In the genomic region with DNA sequence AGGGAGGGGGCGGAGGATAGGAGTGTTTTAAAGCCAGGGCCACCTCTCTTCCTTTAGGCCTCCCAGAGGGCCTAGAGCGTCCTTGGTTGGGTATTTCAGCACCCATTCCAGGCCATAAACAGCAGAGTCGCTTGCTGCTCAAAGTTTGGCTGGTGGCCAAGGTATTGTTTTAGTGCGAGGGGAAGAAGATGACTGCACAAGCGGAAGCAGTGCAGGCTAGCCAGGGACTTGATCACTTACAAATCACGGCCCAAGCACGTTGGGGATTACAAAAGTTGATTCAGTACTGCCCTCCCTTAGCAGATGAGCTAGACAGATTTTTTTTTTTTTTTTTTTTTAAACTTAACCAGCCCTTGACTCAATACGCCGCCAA, we compare ENCODE assay signal across 8 mouse cellular contexts. TPM values are rescaled to one million over a fixed set of nuclear protein-coding genes. Genes with fewer than 3 reads are reported as not detected.
DNase-seq lines count a peak whose midpoint lies in the region; ATAC-seq lines count a peak whose summit lies in the region.

No protein-coding gene starts in this region.

- H3K9me3 ChIP-seq in kidney, embryonic 15.5 days (replicated peaks), result no peaks in the 10 kb centered on the region
- no peaks in the 10 kb centered on the region for H3K9me3 ChIP-seq in heart, embryonic 14.5 days (ENCODE audit: control insufficient read depth, low read length)
- H3K9me3 ChIP-seq in liver, embryonic 16.5 days (replicated peaks; ENCODE audit: control insufficient read depth, low read length), result no peaks in the 10 kb centered on the region

- peak overlapping the region; percentile 89 for H3K4me3 ChIP-seq in kidney, embryonic 15.5 days (replicated peaks)
- H3K4me3 ChIP-seq in heart, embryonic 14.5 days (ENCODE audit: control insufficient read depth in 1 of 2, insufficient read depth in 1 of 2, low read depth in 1 of 2, low read length in 2 of 2), result peak overlapping the region; percentile 38 to 50
- H3K4me3 ChIP-seq in liver, embryonic 16.5 days (ENCODE audit: low read depth, low read length), result peak overlapping the region; percentile 66

- H3K4me1 ChIP-seq in kidney, embryonic 15.5 days, result peaks cover 4% of the 10 kb centered on the region
- peaks cover 0 to 17% of the 10 kb centered on the region in 2 experiments; a peak in 3 of 4 replicates for H3K4me1 ChIP-seq in heart, embryonic 14.5 days (ENCODE audit: control insufficient read depth in 2 of 2, insufficient read depth in 2 of 2, low read length in 2 of 2)
- peaks cover 17% of the 10 kb centered on the region for H3K4me1 ChIP-seq in liver, embryonic 16.5 days (ENCODE audit: control insufficient read depth, low read depth, low read length)

- peak overlapping the region; percentile 42 for H3K9ac ChIP-seq in kidney, embryonic 15.5 days
- H3K9ac ChIP-seq in heart, embryonic 14.5 days (ENCODE audit: low read length), result peak overlapping the region; percentile 64
- peak overlapping the region; percentile 59 for H3K9ac ChIP-seq in liver, embryonic 16.5 days (ENCODE audit: low read depth, low read length)

- H3K36me3 ChIP-seq in kidney, embryonic 15.5 days, result no peaks in the 10 kb centered on the region
- H3K36me3 ChIP-seq in heart, embryonic 14.5 days (ENCODE audit: control insufficient read depth, insufficient read depth, low read length), result no peaks in the 10 kb centered on the region
- H3K36me3 ChIP-seq in liver, embryonic 16.5 days (ENCODE audit: control insufficient read depth, insufficient read depth), result no peaks in the 10 kb centered on the region

- no peak for DNase-seq in kidney, adult 11 months
- DNase-seq in adrenal gland, postnatal 4 days (ENCODE audit: low spot score in 2 of 2), result peak; percentile 51 to 82
- no peak for DNase-seq in frontal cortex, adult 2 months (ENCODE audit: extremely low spot score in 1 of 2, low spot score in 1 of 2)
- no peak for DNase-seq in spleen, adult 12 weeks (ENCODE audit: low spot score)
- no peak for DNase-seq in MN1 (ENCODE audit: low spot score)

- peak overlapping the region; percentile 73 for H3K4me2 ChIP-seq in kidney, embryonic 15.5 days
- peak overlapping the region; percentile 68 for H3K4me2 ChIP-seq in heart, embryonic 14.5 days (ENCODE audit: low read length)
- peak overlapping the region; percentile 95 for H3K4me2 ChIP-seq in liver, embryonic 16.5 days (ENCODE audit: low read depth, low read length)

- ATAC-seq in kidney, embryonic 15.5 days (replicated peaks; ENCODE audit: low FRiP score), result no peak
- ATAC-seq in heart, embryonic 14.5 days (ENCODE audit: insufficient number of reproducible peaks, insufficient read depth, low FRiP score, low read depth), result no peak
- ATAC-seq in liver, embryonic 16.5 days (ENCODE audit: low read depth), result no peak

- WGBS in kidney, embryonic 15.5 days, result 6% methylated on average over 9 of the region's 9 CpGs
- WGBS in heart, embryonic 14.5 days, result 4% methylated on average over 9 of the region's 9 CpGs
- 10% methylated on average over 9 of the region's 9 CpGs for WGBS in liver, embryonic 16.5 days (ENCODE audit: insufficient replicate concordance)

- peak overlapping the region; percentile 90 for H3K27ac ChIP-seq in kidney, embryonic 15.5 days
- H3K27ac ChIP-seq in heart, embryonic 14.5 days (replicated peaks in 1 of 2; ENCODE audit: control insufficient read depth in 1 of 2, insufficient read depth in 1 of 2, low read depth in 2 of 2, low read length in 2 of 2), result peak overlapping the region; percentile 84 to 90
- H3K27ac ChIP-seq in liver, embryonic 16.5 days (ENCODE audit: low read length), result peak overlapping the region; percentile 82

- no peaks in the 10 kb centered on the region for H3K27me3 ChIP-seq in kidney, embryonic 15.5 days
- no peaks in the 10 kb centered on the region for H3K27me3 ChIP-seq in heart, embryonic 14.5 days (ENCODE audit: control insufficient read depth, insufficient read depth, low read length)
- no peaks in the 10 kb centered on the region for H3K27me3 ChIP-seq in liver, embryonic 16.5 days (ENCODE audit: control insufficient read depth, insufficient read depth, low read depth, low read length)

RNA-seq across cellular contexts. Expression of a gene that starts 0.3 kb away (rescaled TPM):
- 109 and 113 TPM in 2 replicates for polyA plus RNA-seq in kidney, embryonic 15.5 days (2015; fragmentation: Nextera tagmentation; extraction: Ambion mirVana)
- 100 to 1,000 TPM; 140 to 148 TPM for total RNA-seq in adrenal gland, postnatal 4 days (2021)
- 119 and 138 TPM in 2 replicates for polyA plus RNA-seq in heart, embryonic 14.5 days (2014; fragmentation: Nextera tagmentation; extraction: Ambion mirVana)
- 51.5 and 58.8 TPM in 2 replicates for polyA plus RNA-seq in liver, embryonic 16.5 days (2015; fragmentation: Nextera tagmentation; extraction: Ambion mirVana)
- 42.6 and 43.3 TPM in 2 replicates for polyA plus RNA-seq in frontal cortex, adult 2 months (2012; rRNA removed)

Comparison
In these comparisons a context has a peak if more than half of its experiments do, and no peak if none do; other contexts are left out.
1. DNase-seq: peak in adrenal gland, postnatal 4 days (2 of 2); none in kidney, adult 11 months (single experiment), frontal cortex, adult 2 months (0 of 2), spleen, adult 12 weeks (single experiment) and MN1 (single experiment).
2. Peak in every context shown above with its lines, with median percentiles within 50 percentile points of each other: H3K27ac ChIP-seq, H3K4me2 ChIP-seq, H3K4me3 ChIP-seq and H3K9ac ChIP-seq.